Mouse (Mus musculus) heart, embryonic 12.5 days (tissue): Measurements from ENCODE around the gene Tk1. TPM values are rescaled to one million over a fixed set of nuclear protein-coding genes. Genes with fewer than 3 reads are reported as not detected.
"Not testable (repeated sequence)": the region's sequence is repeated elsewhere in the genome, so short reads cannot be mapped to it uniquely, and the experiment has no call there.

Experiments used
- ATAC-seq: fragments of 200-750 bp; cut with Nextera tagmentation; 2 replicates; pipeline ENCODE4 v1.8.0; 2017; ENCODE audit warnings: moderate TSS enrichment, moderate library complexity; ENCODE audit not compliant: insufficient number of reproducible peaks, low FRiP score
- H3K27ac ChIP-seq: fragments of 300-500 bp; sonication (generic); 2 replicates; pipeline ENCODE4 v1.5.1; 2016; ENCODE audit warnings: mild to moderate bottlenecking, moderate library complexity; ENCODE audit not compliant: poor library complexity, severe bottlenecking
- H3K27me3 ChIP-seq: fragments of 300-500 bp; sonication (generic); replicated peaks from 2 replicates; pipeline ENCODE4 v1.6.1; 2016; ENCODE audit warnings: mild to moderate bottlenecking, moderate library complexity
- H3K36me3 ChIP-seq: fragments of 300-500 bp; sonication (generic); 2 replicates; pipeline ENCODE4 v1.6.1; 2016; ENCODE audit warnings: mild to moderate bottlenecking, moderate library complexity
- H3K4me1 ChIP-seq: fragments of 300-500 bp; sonication (generic); replicated peaks from 2 replicates; pipeline ENCODE4 v1.6.1; 2016; ENCODE audit warnings: mild to moderate bottlenecking
- H3K4me2 ChIP-seq: fragments of 300-500 bp; sonication (generic); 2 replicates; pipeline ENCODE4 v1.6.1; 2016; ENCODE audit warnings: mild to moderate bottlenecking, moderate library complexity
- H3K4me3 ChIP-seq: fragments of 300-500 bp; sonication (generic); 2 replicates; pipeline ENCODE4 v1.5.1; 2016; ENCODE audit warnings: mild to moderate bottlenecking
- H3K9ac ChIP-seq: fragments of 300-500 bp; sonication (generic); 2 replicates; pipeline ENCODE4 v1.6.1; 2016; ENCODE audit warnings: mild to moderate bottlenecking, moderate library complexity
- H3K9me3 ChIP-seq: fragments of 300-500 bp; sonication (generic); replicated peaks from 2 replicates; pipeline ENCODE4 v1.6.1; 2016; ENCODE audit warnings: mild to moderate bottlenecking, moderate library complexity
- WGBS: fragments of 180-500 bp; shearing (Covaris S2); methylation state at CpG from one replicate; pipeline ENCODE4 v1.1.7; 2016; 5-methylcytosine and 5-hydroxymethylcytosine counted together
- polyA plus RNA-seq: library from polyadenylated mRNA; unstranded; fragments of >200 nt; fragmentation: Nextera tagmentation; extraction: Ambion mirVana; gene quantifications from 2 replicates; pipeline ENCODE4 v1.2.1, GENCODE M21; 2016

Tk1 gene
- polyA plus RNA-seq, 1 experiment from 2014 or later, result 101 TPM

- no peak overlapping the region for H3K27ac ChIP-seq
- peak overlapping the region; percentile 23 for H3K4me3 ChIP-seq
- H3K27me3 ChIP-seq, result peaks cover 10% of the 10 kb centered on the region
- no peaks in the 10 kb centered on the region for H3K9me3 ChIP-seq
- 5% methylated on average over 14 of the region's 14 CpGs for WGBS
- peak; percentile 64; the same call in 1 of the 2 replicates for ATAC-seq
- H3K9ac ChIP-seq, result 0 out of 2 replicates have a peak overlapping the region, but pooled peaks have one; percentile 21
- peaks cover 23% of the 10 kb centered on the region for H3K4me1 ChIP-seq
- no peaks in the 10 kb centered on the region for H3K36me3 ChIP-seq
- peak overlapping the region; percentile 59 for H3K4me2 ChIP-seq
Measured at GRCm38 (mm10) chr11:117790286-117790685, 35.6 kb downstream of the Tk1 start.

GRCm38 (mm10) chr11:117788481-117788880 lies 37.4 kb downstream of the Tk1 start:
- WGBS, result 80% methylated on average over 7 of the region's 7 CpGs

GRCm38 (mm10) chr11:117786294-117786693 lies 39.6 kb downstream of the Tk1 start:
- H3K36me3 ChIP-seq, result no peaks in the 10 kb centered on the region
- H3K27ac ChIP-seq, result no peak overlapping the region
- peaks cover 35% of the 10 kb centered on the region for H3K4me1 ChIP-seq
- no peaks in the 10 kb centered on the region for H3K9me3 ChIP-seq
- 14% methylated on average over 10 of the region's 10 CpGs for WGBS
- peaks cover 11% of the 10 kb centered on the region for H3K27me3 ChIP-seq
- no peak for ATAC-seq
- H3K4me3 ChIP-seq, result no peak overlapping the region
- H3K4me2 ChIP-seq, result no peak overlapping the region
- H3K9ac ChIP-seq, result no peak overlapping the region

More at GRCm38 (mm10) chr11:117788481-117788880, 37.4 kb downstream of the Tk1 start:
- ATAC-seq, H3K4me3 ChIP-seq, H3K9ac ChIP-seq, H3K36me3 ChIP-seq, H3K4me2 ChIP-seq, H3K27ac ChIP-seq, H3K9me3 ChIP-seq: not testable (repeated sequence)
- Histone ChIP-seq H3K27me3 (peaks cover 12% of the 10 kb centered on the region), H3K4me1 (peaks cover 25% of the 10 kb centered on the region)

GRCm38 (mm10) chr11:117783683-117784309 lies 42.1 kb downstream of the Tk1 start:
- peaks cover 41% of the 10 kb centered on the region for H3K4me1 ChIP-seq
- H3K27me3 ChIP-seq, result peaks cover 8% of the 10 kb centered on the region; the same call in 1 of the 2 replicates
- 0 out of 2 replicates have a peak, but pooled peaks have one; percentile 24 for ATAC-seq
- H3K36me3 ChIP-seq, result no peaks in the 10 kb centered on the region
- H3K9ac ChIP-seq, result peak overlapping the region; percentile 69
- H3K27ac ChIP-seq, result no peak overlapping the region
- H3K4me3 ChIP-seq, result peak overlapping the region; percentile 69
- no peaks in the 10 kb centered on the region for H3K9me3 ChIP-seq
- peak overlapping the region; percentile 99 for H3K4me2 ChIP-seq
- 35% methylated on average over 10 of the region's 10 CpGs for WGBS

GRCm38 (mm10) chr11:117783089-117783488 lies 42.8 kb downstream of the Tk1 start:
- H3K36me3 ChIP-seq, result peaks cover under 1% of the 10 kb centered on the region; the same call in 1 of the 2 replicates
- peaks cover 48% of the 10 kb centered on the region for H3K4me1 ChIP-seq
- no peaks in the 10 kb centered on the region for H3K9me3 ChIP-seq
- H3K4me3 ChIP-seq, result peak overlapping the region; percentile 69
- H3K4me2 ChIP-seq, result peak overlapping the region; percentile 99
- WGBS, result 2% methylated on average over 31 of the region's 31 CpGs
- peaks cover 8% of the 10 kb centered on the region; the same call in 1 of the 2 replicates for H3K27me3 ChIP-seq
- ATAC-seq, result 0 out of 2 replicates have a peak, but pooled peaks have one; percentile 16
- peak overlapping the region; percentile 94 for H3K27ac ChIP-seq
- H3K9ac ChIP-seq, result peak overlapping the region; percentile 69

- Histone ChIP-seq H3K36me3 (peaks cover 5% of the 10 kb centered on the region), H3K4me1 (peaks cover 49% of the 10 kb centered on the region), H3K4me3 (peak overlapping the region; percentile 69), H3K27me3 (peaks cover 8% of the 10 kb centered on the region; the same call in 1 of the 2 replicates), H3K27ac (peak overlapping the region; percentile 94), H3K4me2 (peak overlapping the region; percentile 99), H3K9me3 (no peaks in the 10 kb centered on the region), H3K9ac (peak overlapping the region; percentile 69)
- WGBS, result 46% methylated on average over 9 of the region's 9 CpGs
- no peak for ATAC-seq
Measured at GRCm38 (mm10) chr11:117782705-117783034, 43.2 kb downstream of the Tk1 start.

- Histone ChIP-seq H3K27ac (peak within 1 kb of the TSS; percentile 94), H3K4me3 (peak within 1 kb of the TSS; percentile 69), H3K4me1 (peaks cover 49% of the 10 kb centered on the region), H3K4me2 (peak within 1 kb of the TSS; percentile 99), H3K36me3 (peaks cover 10% of the 10 kb centered on the region), H3K9me3 (no peaks in the 10 kb centered on the region), H3K27me3 (peaks cover 8% of the 10 kb centered on the region; the same call in 1 of the 2 replicates), H3K9ac (peak within 1 kb of the TSS; percentile 81)
- WGBS, result 25% methylated on average over 24 of the region's 24 CpGs
- peak; percentile 46 for ATAC-seq
Measured at GRCm38 (mm10) chr11:117781993-117782704, 43.7 kb downstream of the Tk1 start, which contains the start of the genes Tmc8 and Tmc6. Tmc8 (plus strand) TSS chr11:117782076. Tmc6 (minus strand) TSS chr11:117782198.

GRCm38 (mm10) chr11:117781199-117781821 lies 44.6 kb downstream of the Tk1 start:
- 6% methylated on average over 18 of the region's 18 CpGs for whole genome bisulfite sequencing
- no peaks in the 10 kb centered on the region for H3K9me3 ChIP-seq
- H3K27me3 ChIP-seq, result peaks cover 8% of the 10 kb centered on the region; the same call in 1 of the 2 replicates
- peak overlapping the region; percentile 69 for H3K4me3 ChIP-seq
- peak overlapping the region; percentile 99 for H3K4me2 ChIP-seq
- H3K27ac ChIP-seq, result peak overlapping the region; percentile 94
- H3K36me3 ChIP-seq, result peaks cover 19% of the 10 kb centered on the region
- H3K4me1 ChIP-seq, result peaks cover 49% of the 10 kb centered on the region
- 0 out of 2 replicates have a peak, but pooled peaks have one; percentile 5 for ATAC-seq
- H3K9ac ChIP-seq, result peak overlapping the region; percentile 81

GRCm38 (mm10) chr11:117780582-117781111 lies 45.2 kb downstream of the Tk1 start:
- peak overlapping the region; percentile 81 for H3K9ac ChIP-seq
- H3K4me2 ChIP-seq, result peak overlapping the region; percentile 99
- peak overlapping the region; percentile 69 for H3K4me3 ChIP-seq
- peak; percentile 81 for ATAC-seq
- no peaks in the 10 kb centered on the region for H3K9me3 ChIP-seq
- peaks cover 49% of the 10 kb centered on the region for H3K4me1 ChIP-seq
- peaks cover 25% of the 10 kb centered on the region for H3K36me3 ChIP-seq
- 1% methylated on average over 19 of the region's 19 CpGs for WGBS
- peak overlapping the region; percentile 94 for H3K27ac ChIP-seq
- H3K27me3 ChIP-seq, result peaks cover 8% of the 10 kb centered on the region; the same call in 1 of the 2 replicates

GRCm38 (mm10) chr11:117780199-117780515 lies 45.7 kb downstream of the Tk1 start:
- Histone ChIP-seq H3K4me2 (peak overlapping the region; percentile 99), H3K4me3 (peak overlapping the region; percentile 69), H3K27ac (peak overlapping the region; percentile 94), H3K36me3 (peaks cover 30% of the 10 kb centered on the region), H3K9ac (peak overlapping the region; percentile 81), H3K9me3 (no peaks in the 10 kb centered on the region), H3K27me3 (peaks cover 8% of the 10 kb centered on the region; the same call in 1 of the 2 replicates), H3K4me1 (peaks cover 49% of the 10 kb centered on the region)
- WGBS, result under 1% methylated on average over 17 of the region's 17 CpGs
- ATAC-seq, result peak; percentile 3
